Mouse (Mus musculus): ENCODE measurements around the gene Cyp19a1.

- no peak for TF ChIP-seq HCFC1 (IDR thresholded peaks at IDR 0.05; ENCODE audit: low read depth, low read length)
- TF ChIP-seq CTCF (conservative IDR thresholded peaks at IDR 0.05 in 1 of 2, IDR thresholded peaks at IDR 0.05 in 1 of 2; ENCODE audit: low read depth in 2 of 2, low read length in 2 of 2), result no peak
- TF ChIP-seq MAX (IDR thresholded peaks at IDR 0.05; ENCODE audit: low read length), result no peak
These were observed 3.0 kb upstream of the Cyp19a1 start for GRCm38 (mm10) chr9:54270889-54271288.

All from CH12.LX (cell line).